Mouse (Mus musculus) lung, adult 18-20 months (tissue): Measurements from ENCODE around the gene Gm28102.
"Not testable (repeated sequence)": the region's sequence is repeated elsewhere in the genome, so short reads cannot be mapped to it uniquely, and the experiment has no call there.

Experiments
- DNase-seq, 2 experiments: peaks; one replicate each; pipeline ENCODE4 v3.0.0; 2022; ENCODE audit warnings: mixed read lengths in 2 of 2

Gene Gm28102

DNA sequence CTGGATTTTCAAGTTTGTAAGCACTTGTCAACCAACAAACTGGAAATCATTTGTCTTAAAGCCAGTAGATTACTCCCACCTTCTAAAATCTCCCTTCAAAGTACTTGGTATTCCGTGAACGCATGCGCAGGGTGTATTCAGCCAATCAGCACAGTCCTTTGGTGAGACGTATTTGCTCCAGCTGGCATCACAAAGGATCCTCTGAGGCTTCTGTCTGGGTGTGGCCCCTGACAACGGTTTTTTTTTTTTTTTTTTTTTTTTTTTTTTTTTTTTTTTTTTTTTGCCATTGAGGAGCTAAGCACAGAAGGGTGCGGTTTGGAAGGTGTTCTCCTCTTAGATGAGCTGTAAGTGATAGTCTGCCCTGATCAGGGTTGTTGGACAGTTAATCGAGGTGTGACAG, at the start of gene Gm28102:
Gm28102 (plus strand) TSS at position 301 of the 400 bp plus-strand sequence.
- not testable (repeated sequence) for DNase-seq
